Mouse (Mus musculus) hematopoietic multipotent progenitor cell, adult 10-12 weeks (in vitro differentiated cells): ENCODE data around the gene Cpne5. TPM values are rescaled to one million over a fixed set of nuclear protein-coding genes. Genes with fewer than 3 reads are reported as not detected.

Experiments used
- polyA plus RNA-seq: library from polyadenylated mRNA; stranded (reverse); fragments of >175 nt; gene quantifications from 2 replicates; pipeline ENCODE4 v1.2.3, GENCODE M21; 2012; ENCODE audit warnings: low replicate concordance

Cpne5 gene
- 31.4 and 64.7 TPM in 2 replicates for polyA plus RNA-seq

DNA sequence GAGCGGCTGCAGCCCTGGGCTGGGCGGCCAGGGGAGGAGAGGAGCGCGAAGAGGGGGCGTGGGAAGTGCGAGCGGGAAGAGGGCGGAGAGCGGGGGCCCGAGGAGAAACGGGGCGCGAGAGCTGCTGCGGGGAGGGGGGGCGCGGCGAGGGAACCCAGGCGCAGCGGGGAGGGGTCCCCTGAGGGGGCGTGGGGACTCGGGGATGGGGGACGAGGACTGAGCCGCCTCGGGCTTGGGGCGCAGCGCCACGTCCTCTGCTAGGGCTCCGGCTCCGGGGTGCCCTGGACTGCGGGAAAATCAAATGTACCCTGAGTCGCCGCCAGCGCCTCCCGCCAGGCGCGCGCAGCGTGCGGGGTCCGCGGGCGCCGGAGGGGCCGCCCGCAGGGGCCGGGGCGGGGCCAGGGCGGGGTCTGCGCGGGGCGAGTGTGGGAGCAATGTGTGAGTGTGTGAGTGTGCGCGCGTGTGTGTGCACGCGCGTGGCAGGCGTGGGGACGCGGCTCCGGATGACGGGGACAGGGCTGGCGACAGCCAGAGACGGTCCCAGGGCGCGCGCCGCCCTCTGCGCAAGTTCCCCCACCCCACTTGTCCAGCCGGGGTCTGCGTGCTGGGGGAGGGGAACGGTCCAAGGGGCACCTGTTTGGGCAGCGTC, at the start of gene Cpne5:
TSS of gene Cpne5 (minus strand) at position 396 of the 649 bp plus-strand sequence.

DNA sequence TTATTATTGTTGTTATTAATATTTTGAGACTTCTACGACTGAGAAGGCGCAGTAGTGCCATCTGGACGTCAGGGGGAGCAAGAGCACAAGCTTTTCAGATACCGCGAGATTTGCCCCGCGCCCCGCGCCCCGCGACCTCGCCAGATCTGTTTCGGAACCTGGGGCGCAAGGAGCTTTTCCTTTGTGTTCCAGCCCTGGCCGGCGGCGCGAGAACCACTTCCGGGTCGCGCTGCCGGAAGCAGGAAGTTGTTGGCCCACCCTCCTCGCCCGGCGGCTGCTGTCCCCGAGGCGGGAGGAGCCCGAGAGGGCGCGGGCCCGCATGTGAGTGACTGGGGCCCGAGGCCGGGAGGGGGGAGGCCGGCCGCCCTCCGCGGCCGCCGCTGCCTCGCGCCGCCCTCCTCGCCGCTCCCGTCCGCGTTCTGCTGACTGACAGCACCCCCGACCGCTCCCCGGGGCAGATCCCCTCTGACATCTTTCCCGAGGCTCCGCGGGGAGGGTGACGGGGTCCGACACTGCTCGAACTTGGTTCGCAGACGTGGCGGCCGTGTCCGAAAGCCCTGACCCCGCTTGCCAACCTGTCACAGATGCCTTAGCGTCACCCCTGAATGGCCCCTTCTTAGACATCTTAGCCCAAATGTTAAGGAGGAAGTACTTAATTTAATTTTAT, 30.8 kb upstream of the Cpne5 start, which contains the start of gene BC004004:
TSS of gene BC004004 (plus strand) at position 107 of the 667 bp plus-strand sequence.

DNA sequence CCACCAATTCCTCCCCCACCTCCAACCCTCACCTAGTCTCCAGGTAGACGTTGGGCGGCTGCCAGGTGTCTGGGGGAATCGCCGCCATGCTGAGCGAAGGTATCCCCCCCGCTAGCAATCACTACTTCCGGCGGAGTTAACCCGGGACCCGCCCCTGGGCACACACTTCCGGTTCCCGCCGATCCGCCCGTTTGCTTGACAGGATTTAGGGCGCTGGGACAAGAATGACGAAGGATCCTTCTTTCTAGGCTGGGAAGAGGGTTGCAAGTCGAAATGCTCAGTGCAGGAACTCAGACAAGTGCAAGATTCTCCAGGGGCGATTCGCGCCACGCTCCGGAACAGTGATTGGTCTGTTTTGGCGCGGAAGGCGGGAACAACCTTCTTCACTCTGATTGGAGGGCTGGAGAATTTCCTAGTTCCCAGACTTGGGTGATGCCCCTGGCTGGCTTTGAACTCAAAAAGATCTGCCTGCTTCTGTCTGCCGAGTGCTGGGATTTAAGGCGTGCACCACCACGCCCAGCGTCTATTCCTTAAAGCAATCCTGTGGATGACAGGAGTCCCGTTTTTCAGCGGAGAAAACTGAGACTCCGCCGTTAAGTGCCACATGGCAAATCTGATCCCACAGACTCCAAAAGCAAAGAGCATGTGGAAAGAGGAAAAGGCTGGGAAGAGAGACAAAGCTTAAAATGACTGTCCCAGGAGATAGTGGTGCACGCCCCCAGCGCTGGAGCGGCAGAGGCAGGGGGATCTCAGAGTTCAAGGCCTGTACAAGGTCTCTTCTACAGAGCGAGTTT, 26.1 kb upstream of the Cpne5 start, which contains the start of gene Ppil1:
TSS of gene Ppil1 (minus strand) at position 347 of the 794 bp plus-strand sequence.

GRCm38 (mm10) chr17:29113591-29114352, 124.2 kb downstream of the Cpne5 start, which contains the start of gene Rab44:
Gene Rab44 (plus strand): TSS chr17:29114145.

Other genes starting within 250 kb of the Cpne5 start
- 196 and 559 TPM in 2 replicates for gene Stk38, start 230.2 kb downstream of the Cpne5 start, polyA plus RNA-seq
- gene Srsf3, start 205.5 kb downstream of the Cpne5 start, polyA plus RNA-seq = 24.5 and 106 TPM in 2 replicates
- 3.3 and 5.3 TPM in 2 replicates for gene Cdkn1a, start 147.2 kb downstream of the Cpne5 start, polyA plus RNA-seq
- gene Rab44, start 124.0 kb downstream of the Cpne5 start, polyA plus RNA-seq = 4.5 and 12.6 TPM in 2 replicates
- 2.5 and 17.9 TPM in 2 replicates for gene Ppil1, start 26.0 kb upstream of the Cpne5 start, polyA plus RNA-seq
- 28.9 and 35.7 TPM in 2 replicates for gene BC004004, start 30.6 kb upstream of the Cpne5 start, polyA plus RNA-seq
- gene Pi16, start 79.5 kb upstream of the Cpne5 start, polyA plus RNA-seq = 27.6 and 77.3 TPM in 2 replicates
- 107 and 147 TPM in 2 replicates for gene Mtch1, start 109.8 kb upstream of the Cpne5 start, polyA plus RNA-seq
- 243 and 259 TPM in 2 replicates for gene Fgd2, start 122.7 kb upstream of the Cpne5 start, polyA plus RNA-seq